Mouse (Mus musculus): Measurements from ENCODE around the gene 7530416G11Rik.

Gene 7530416G11Rik

DNA sequence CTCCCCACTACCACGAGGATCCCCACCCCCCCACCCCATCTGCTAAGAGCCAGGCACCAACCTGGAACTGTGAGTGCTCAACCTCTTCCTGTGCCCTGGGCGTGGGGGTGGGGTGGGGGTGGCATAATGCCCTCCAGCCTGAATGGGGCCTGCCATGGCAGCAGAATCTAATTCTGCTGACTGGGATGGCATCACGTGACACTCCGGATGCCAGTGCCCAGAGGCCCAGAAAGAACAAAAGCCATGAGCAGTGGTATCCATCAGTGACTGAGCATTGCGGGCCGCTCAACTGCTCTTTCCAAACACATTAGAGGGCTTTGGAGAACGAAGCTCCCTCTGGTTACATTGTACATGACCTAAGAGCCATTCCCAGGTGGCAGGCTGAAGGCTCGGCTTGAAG, at the start of gene 7530416G11Rik:
Gene 7530416G11Rik, minus strand, starts transcription at position 101 of the 400 bp plus-strand sequence.
- ChIA-PET POLR2A (interaction anchor here in 2 of 4 experiments (0.6 kb wide), 2 partner anchors 9 to 54 kb away, joined by 3 read pairs; no protein-coding TSS in a partner anchor), CTCF (interaction anchor here in 2 of 4 experiments (0.5 to 1.5 kb wide), 3 partner anchors 80 to 147 kb away, joined by 3 to 5 read pairs (median 3); no protein-coding TSS in a partner anchor)

DNA sequence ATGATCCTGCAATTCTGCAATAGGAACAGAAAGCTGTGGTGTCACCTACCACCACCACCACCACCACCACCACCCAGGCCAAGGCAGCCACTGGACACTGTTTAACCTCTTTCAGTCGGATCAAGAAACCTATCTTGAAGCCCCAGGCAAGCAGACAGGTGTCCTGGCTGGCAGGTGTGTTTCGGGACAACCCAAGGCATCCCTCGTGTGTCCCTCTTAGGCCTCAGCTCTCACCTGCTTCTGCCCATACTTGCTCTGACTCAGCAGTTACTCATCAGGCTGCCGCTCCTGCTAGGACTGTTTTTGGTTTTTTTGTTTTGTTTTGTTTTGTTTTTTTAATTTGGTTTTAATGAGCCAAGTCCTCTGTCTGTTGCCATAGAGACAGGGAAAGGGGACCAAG, 43.5 kb upstream of the 7530416G11Rik start:
- CTCF ChIA-PET = interaction anchor here in 1 of 4 experiments (0.5 kb wide), 1 partner anchor 21 kb away, joined by 3 read pairs; no protein-coding TSS in a partner anchor
- POLR2A ChIA-PET = interaction anchor here in 1 of 4 experiments (0.9 to 1.8 kb wide), 3 partner anchors 8 to 14 kb away, joined by 3 to 5 read pairs (median 3); no protein-coding TSS in a partner anchor

DNA sequence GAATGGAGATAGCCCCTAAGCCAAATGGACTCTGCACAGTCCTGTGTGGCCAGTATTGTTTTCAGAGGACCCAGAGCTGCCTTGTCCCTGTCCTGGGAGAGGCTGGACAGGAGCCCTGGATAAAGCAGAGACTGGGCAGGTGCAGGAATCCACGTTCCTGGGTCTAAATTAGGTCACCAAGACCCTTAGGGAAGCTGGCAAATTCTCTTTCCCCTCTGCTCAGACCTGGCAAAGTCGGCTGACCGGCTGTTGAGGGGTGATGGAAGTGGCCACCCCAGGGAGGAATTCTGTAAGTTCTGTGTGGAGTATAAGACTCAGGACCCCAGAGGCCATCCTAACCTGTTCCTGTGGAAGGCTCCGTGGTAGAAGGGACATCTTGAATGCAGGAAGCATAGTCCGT, 42.3 kb upstream of the 7530416G11Rik start:
- CTCF ChIA-PET = no interaction called here
- POLR2A ChIA-PET = no interaction called here

GRCm38 (mm10) chr15:85538170-85538569, 35.1 kb upstream of the 7530416G11Rik start:
- ChIA-PET POLR2A (interaction anchor here in 3 of 4 experiments (0.6 to 1.3 kb wide), 6 partner anchors 9 to 535 kb away, joined by 3 to 5 read pairs (median 3); no protein-coding TSS in a partner anchor), CTCF (interaction anchor here in 3 of 4 experiments (0.6 to 1.9 kb wide), 7 partner anchors 14 to 222 kb away, joined by 3 to 13 read pairs (median 4); no protein-coding TSS in a partner anchor)

DNA sequence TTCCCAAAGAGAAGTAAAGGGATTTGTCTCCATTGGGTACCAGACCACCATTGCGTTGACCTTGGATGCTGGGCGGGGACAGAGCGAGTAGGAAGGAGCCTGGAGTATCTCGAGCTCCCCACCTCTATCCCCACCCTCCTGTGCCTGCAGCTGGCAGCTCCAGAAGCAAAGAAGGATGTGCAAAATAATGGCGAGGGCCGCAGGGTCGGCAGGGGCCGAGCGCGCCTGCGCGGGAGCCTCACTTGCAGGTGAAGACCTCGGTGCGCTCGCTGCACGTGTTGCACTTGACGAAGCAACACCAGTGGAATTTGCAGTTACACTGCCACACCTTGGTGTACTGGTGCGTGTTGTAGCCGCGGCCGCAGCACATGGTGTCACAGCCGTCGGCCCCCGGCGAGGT, 34.1 kb upstream of the 7530416G11Rik start:
- CTCF ChIA-PET = interaction anchor here (0.5 to 1.9 kb wide), 5 partner anchors 13 to 332 kb away, joined by 3 to 6 read pairs (median 3); no protein-coding TSS in a partner anchor
- POLR2A ChIA-PET = interaction anchor here in 1 of 4 experiments (1.2 kb wide), 1 partner anchor 14 kb away, joined by 4 read pairs; no protein-coding TSS in a partner anchor

DNA sequence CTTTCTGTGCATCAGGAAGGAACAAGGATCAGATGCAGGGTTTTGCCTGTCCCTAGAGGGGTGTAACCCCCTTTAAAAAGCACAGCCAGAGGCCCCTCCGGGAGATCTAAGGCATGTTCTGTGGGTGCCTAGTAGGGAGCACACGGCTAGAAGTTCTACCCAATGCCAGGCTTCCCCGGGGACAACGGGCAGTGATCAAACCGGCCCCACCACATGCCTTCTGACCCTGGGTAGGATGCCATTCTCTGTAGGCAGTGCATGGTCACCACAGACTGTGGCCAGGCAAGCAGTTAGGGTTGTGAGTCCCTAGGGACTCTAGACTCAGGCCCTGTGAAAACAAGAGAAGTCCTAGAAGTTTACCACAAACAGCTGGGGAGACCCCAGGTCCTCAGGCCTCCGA, 31.6 kb upstream of the 7530416G11Rik start:
- ChIA-PET POLR2A (interaction anchor here in 1 of 4 experiments (0.6 to 1.2 kb wide), 2 partner anchors 19 to 26 kb away, joined by 3 read pairs; no protein-coding TSS in a partner anchor), CTCF (no interaction called here)

DNA sequence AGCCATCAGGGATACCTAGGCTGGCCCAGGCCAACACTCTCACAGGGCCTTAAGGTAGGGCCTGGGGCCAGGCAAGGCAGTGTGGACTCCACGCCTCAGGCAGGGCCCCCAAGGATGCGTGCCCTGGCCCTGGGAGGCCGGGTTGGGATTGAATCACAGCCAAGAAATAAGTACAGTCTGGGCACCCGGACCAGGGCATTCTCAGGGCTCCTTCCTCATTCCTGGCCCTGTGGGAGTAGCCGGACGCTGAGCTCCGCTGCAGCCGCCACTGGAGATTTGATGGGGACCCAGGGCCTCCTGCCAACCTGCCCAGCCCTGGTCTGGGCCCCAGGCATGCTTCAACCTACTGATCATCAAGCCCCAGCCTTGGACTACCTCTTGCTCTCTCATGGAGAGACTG, 31.2 kb upstream of the 7530416G11Rik start:
- CTCF ChIA-PET = no interaction called here
- POLR2A ChIA-PET = interaction anchor here in 1 of 4 experiments (1.2 kb wide), 1 partner anchor 20 kb away, joined by 3 read pairs; no protein-coding TSS in a partner anchor

DNA sequence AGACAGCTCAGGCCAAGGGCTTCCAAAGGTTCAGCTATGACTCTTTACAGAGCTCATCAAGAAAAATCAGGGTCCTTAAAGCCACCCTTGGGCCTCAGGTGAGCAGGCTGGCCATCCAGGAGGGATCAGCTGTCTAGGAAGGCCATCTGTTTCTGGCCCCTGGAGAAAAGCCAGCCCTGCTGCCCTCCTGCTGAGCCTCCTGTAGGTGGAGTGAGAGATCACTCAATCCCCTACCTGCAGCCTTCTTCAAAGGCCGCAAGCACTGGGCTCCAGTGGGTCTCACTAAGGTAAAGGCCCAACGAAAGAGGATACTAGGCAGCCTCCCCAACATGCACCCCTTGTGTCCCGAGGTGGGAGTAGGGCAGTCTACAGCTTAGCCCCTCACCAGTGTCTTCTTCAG, 29.0 kb upstream of the 7530416G11Rik start:
- CTCF ChIA-PET = interaction anchor here (0.6 to 1.5 kb wide), 11 partner anchors 9 to 274 kb away, joined by 3 to 13 read pairs (median 4); no protein-coding TSS in a partner anchor
- POLR2A ChIA-PET = interaction anchor here in 1 of 4 experiments (1.0 kb wide), 1 partner anchor 41 kb away, joined by 3 read pairs; no protein-coding TSS in a partner anchor

DNA sequence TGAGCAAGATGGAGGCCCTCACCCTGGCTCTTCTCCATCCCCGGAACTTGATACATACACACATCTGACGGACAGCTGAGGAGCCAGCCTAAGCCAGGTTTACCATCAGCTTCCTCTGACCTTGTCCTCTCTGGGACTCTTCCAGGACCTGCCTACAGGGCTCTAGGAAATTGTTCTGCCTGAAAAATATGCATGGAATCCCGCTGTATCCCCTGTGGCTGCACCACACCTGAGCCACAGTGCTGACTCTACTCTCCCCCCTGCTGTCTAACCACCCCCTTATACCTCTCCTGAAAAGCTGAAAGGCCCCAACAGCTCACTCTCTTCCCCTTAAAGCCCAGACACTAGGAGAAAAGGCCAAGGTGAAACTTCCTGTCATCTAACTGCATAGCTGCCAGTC, 26.9 kb upstream of the 7530416G11Rik start:
- ChIA-PET POLR2A (interaction anchor here in 1 of 4 experiments (0.6 kb wide), 1 partner anchor 49 kb away, joined by 4 read pairs; no protein-coding TSS in a partner anchor), CTCF (interaction anchor here in 3 of 4 experiments (0.6 to 1.1 kb wide), 4 partner anchors 19 to 281 kb away, joined by 3 to 5 read pairs (median 3); no protein-coding TSS in a partner anchor)

DNA sequence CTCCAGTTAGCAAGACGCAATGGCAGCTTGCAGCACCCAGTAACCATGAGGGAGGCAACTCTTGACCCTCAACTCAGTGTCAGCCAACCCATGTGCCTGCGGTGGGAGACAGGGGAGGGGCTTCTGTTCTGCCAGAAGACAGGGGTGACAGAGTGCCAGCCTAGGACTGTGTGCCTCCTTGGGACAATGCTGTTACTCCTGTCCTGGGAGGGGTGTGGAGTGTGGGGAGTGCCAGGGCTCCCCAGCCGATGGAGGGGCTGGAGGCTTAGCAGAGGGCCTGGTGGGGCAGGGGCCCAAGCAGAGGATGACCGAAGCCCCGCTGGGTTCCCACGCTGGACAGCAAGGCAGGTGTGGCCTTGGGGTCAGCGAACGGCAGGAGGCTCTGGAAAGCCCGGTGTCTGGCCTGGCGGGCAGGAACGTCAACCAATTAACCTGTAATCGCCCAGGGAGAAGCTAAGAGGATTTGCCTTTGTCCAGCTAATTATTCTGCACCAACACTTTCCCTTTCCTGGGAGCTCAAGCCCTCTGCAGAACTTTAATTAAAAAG, 21.4 kb upstream of the 7530416G11Rik start:
- ChIA-PET CTCF (interaction anchor here in 2 of 4 experiments (0.6 to 2.1 kb wide), 5 partner anchors 7 to 144 kb away, joined by 3 to 7 read pairs (median 6); no protein-coding TSS in a partner anchor), POLR2A (interaction anchor here in 3 of 4 experiments (0.5 to 1.3 kb wide), 5 partner anchors 11 to 233 kb away, joined by 3 to 4 read pairs (median 3); no protein-coding TSS in a partner anchor)

DNA sequence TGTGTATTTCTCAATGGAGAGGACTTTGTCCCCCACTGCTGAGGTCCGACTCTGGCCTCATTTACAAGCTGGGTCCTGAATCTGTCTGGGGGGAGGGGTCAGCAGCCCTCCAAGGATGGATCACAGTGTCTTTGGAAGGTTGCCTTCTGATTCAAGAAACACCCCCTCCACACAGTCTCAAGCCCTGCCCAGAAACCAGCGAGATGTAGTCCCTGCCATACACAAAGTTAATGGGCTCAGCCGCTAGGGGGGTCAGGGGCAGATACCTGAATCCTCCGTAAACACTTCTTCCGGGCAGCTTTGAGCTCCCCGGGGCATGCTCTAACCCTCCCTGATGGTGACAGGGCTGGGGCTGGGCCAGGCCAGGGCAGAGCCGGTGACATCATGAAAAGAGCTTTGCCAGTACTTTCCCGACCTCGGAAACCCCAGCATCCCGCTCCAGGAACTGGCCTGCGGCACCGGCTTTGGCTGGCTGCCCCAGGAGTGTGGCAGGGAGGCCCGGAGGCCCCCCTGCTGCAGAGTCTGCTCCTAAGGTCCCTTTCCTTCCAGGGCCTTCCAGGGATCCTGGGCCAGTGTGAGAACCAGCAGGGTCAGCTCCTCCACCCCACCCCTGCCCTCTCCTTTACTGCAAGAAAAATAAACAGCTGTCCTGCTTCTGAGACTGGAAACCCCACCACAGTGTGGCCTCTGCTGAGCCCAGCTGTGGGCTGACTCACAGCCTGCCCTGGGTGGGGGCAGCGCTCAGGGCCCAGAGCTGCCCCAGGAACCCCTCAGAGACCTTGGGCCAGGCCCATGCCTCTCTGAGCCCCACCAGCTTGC, 20.4 kb upstream of the 7530416G11Rik start:
- CTCF ChIA-PET = interaction anchor here (0.7 to 2.1 kb wide), 12 partner anchors 8 to 380 kb away, joined by 3 to 9 read pairs (median 4); partner anchors contain the start of gene Wnt7b (in 1 of the 4)
- POLR2A ChIA-PET = interaction anchor here in 2 of 4 experiments (0.7 to 1.3 kb wide), 3 partner anchors 12 to 29 kb away, joined by 3 to 4 read pairs (median 3); no protein-coding TSS in a partner anchor

- ChIA-PET POLR2A (interaction anchor here in 2 of 4 experiments (0.6 to 0.8 kb wide), 2 partner anchors 28 to 159 kb away, joined by 3 read pairs; no protein-coding TSS in a partner anchor), CTCF (interaction anchor here in 3 of 4 experiments (0.6 to 1.4 kb wide), 3 partner anchors 42 to 64 kb away, joined by 3 to 6 read pairs (median 4); no protein-coding TSS in a partner anchor)
Observed at GRCm38 (mm10) chr15:85519438-85519837, 16.4 kb upstream of the 7530416G11Rik start.

DNA sequence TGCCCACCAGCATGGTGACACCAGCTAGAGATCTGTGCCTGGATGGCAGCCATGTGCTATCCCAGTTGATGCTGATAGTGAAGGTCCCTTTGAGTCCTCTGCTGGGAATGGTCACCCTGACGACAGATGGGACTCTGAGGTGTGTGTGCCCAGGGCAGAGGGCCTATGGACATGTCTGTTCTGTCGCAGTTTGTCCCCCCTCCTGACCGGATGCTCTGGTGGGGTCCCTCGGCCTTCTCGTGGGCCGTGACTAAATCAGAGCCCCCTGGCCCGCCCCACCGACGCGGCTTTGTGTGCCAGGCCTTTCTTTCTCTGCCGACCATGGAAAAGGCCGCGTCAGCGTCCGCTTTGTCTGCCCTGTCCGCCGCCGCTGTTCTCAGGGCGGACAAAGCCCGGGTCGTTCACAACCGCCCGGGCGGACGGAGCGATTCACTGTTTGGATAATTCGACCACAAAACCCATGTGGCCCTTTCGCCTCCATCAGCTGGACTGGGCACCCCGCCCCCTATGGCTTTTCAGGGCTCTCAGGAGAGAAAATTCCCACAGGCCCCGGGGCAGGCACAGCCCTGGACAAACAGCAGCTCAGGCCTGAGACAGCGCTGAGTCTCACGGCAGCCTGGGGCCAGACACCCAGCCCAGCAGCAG, 4.5 kb upstream of the 7530416G11Rik start:
- CTCF ChIA-PET = interaction anchor here (0.6 to 6.8 kb wide), 9 partner anchors 59 to 250 kb away, joined by 3 to 72 read pairs (median 5); partner anchors contain the start of gene Wnt7b (in 3 of the 4)
- POLR2A ChIA-PET = interaction anchor here in 2 of 4 experiments (0.5 to 1.1 kb wide), 2 partner anchors 27 to 376 kb away, joined by 3 read pairs; no protein-coding TSS in a partner anchor

DNA sequence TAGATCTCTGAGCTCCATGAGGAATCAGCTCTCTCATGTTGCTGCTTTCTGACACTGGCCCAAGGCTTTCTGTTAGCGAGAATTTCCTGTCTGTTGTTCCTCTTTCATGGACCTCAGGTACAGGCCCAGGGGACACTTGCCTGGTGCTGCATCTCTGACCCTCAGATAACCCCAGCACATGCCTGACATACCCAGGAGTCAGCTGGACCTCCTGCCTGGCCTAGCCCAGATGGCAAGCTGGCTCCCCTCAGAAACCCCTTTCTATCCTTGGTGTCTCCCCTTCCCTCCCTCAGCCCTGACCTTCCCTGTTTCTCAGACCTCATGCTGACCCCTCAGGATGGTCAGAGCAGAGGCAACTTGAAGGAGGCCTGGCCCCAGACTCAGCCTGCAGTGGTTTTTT, 3.7 kb upstream of the 7530416G11Rik start:
- ChIA-PET POLR2A (interaction anchor here in 2 of 4 experiments (0.6 to 1.1 kb wide), 4 partner anchors 10 to 76 kb away, joined by 3 to 4 read pairs (median 3); no protein-coding TSS in a partner anchor), CTCF (interaction anchor here (0.6 to 6.8 kb wide), 12 partner anchors 15 to 249 kb away, joined by 3 to 72 read pairs (median 5); partner anchors contain the start of gene Wnt7b (in 3 of the 4))

DNA sequence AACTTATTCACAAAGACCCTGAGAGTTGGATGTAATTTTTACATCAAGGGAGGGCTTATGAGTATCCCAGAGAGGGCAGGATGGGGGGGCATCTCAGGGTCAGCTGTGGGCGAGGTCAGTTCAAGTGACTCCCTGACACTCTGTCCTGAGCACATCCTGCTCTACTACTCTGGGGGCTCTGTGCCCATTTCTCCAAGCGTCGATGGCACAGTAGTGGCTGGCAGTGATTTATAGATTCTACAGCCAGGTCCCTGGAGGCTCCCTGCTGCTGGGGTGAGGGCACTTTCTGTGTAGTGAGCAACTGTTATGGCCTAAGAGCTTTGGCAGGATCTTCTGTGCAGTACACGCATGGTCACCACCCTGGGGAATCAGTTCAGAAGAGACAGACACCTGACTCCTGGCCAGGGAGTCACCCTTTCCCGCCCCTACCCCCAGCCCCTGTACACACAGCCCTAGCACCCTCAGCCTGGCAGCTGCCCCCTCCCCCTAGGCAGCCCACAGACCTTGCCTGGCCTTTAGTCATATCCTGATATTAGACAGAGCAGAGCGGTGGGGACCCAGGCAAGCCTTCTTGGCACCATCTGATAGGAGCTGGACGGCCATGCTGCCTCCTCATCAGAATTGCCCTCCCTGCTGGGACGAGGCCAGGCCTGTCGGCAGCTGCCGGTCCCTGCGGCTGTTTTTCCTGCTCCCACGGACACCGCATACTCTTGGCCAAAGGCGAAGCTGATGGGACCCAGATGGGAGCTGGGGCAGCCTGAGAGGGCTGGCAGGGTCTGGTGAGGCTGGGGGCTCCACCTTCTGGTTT, 2.3 kb upstream of the 7530416G11Rik start:
- POLR2A ChIA-PET = interaction anchor here in 1 of 4 experiments (0.6 kb wide), 1 partner anchor 1285 kb away, joined by 3 read pairs; no protein-coding TSS in a partner anchor
- CTCF ChIA-PET = interaction anchor here in 2 of 4 experiments (0.7 to 6.8 kb wide), 3 partner anchors 77 to 288 kb away, joined by 3 to 72 read pairs (median 3); partner anchors contain the start of gene Wnt7b (in 1 of the 2)

- ChIA-PET POLR2A (no interaction called here), CTCF (no interaction called here)
Observed at GRCm38 (mm10) chr15:85500267-85500666, 2.8 kb downstream of the 7530416G11Rik start.

DNA sequence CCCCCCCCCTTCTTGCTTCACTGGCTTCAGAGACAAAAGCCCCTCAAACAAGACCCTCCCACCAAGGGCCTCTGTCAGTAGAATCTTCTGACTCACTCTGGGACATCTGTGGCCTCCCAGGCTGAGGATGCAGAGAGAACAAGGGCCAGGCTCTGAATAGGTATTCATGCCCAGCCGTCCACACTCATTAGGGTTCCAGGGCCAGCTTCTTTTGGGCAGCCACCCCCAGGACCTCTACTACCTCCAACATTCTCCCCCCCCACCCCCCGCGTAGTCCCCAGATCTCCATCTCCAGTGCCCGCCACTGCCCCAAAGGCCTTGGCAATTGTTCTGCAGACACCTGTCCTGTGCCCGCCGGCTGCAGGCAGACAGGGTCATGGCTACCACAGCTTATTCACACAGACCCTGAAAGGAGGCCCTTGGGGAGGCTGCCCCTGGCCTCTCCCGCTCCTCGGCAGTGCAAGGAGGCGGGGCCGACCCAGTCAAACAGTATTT, 5.0 kb downstream of the 7530416G11Rik start:
- ChIA-PET CTCF (interaction anchor here in 1 of 4 experiments (0.7 kb wide), 1 partner anchor 474 kb away, joined by 4 read pairs; no protein-coding TSS in a partner anchor), POLR2A (no interaction called here)
